Mouse (Mus musculus): Measurements from ENCODE around the gene Afap1l2.

GRCm38 (mm10) chr19:56907850-56908249, 100.2 kb downstream of the Afap1l2 start:
- TF ChIP-seq CTCF (conservative IDR thresholded peaks at IDR 0.05; ENCODE audit: insufficient read depth, insufficient read length, low read depth, low read length), result no peak
- TF ChIP-seq POLR2A (IDR thresholded peaks at IDR 0.05; ENCODE audit: low read depth, low read length), result no peak
